Mouse (Mus musculus) kidney, adult 2 months (tissue): ENCODE measurements around the gene Nostrin. TPM values are rescaled to one million over a fixed set of nuclear protein-coding genes. Genes with fewer than 3 reads are reported as not detected.

ENCODE experiments used
- DNase-seq: peaks from one replicate; pipeline ENCODE4 v3.0.0; 2021
- H3K27ac ChIP-seq: fragments of 200-500 bp; 2 replicates; pipeline ENCODE4 v1.5.1; 2012; ENCODE audit warnings: low read depth, low read length, control low read depth, inconsistent platforms; ENCODE audit not compliant: insufficient read depth
- H3K27me3 ChIP-seq: fragments of 200-500 bp; replicated peaks from 2 replicates; pipeline ENCODE4 v1.6.1; 2012; ENCODE audit warnings: mild to moderate bottlenecking, moderate library complexity, low read length, inconsistent platforms; ENCODE audit not compliant: control insufficient read depth, insufficient read depth
- H3K36me3 ChIP-seq: fragments of 200-500 bp; 2 replicates; pipeline ENCODE4 v1.6.1; 2012; ENCODE audit warnings: mild to moderate bottlenecking, moderate library complexity, low read length, inconsistent platforms; ENCODE audit not compliant: control insufficient read depth, insufficient read depth
- H3K4me1 ChIP-seq: fragments of 200-500 bp; 2 replicates; pipeline ENCODE4 v1.6.1; 2011; ENCODE audit warnings: low read length; ENCODE audit not compliant: control insufficient read depth, insufficient read depth
- H3K4me3 ChIP-seq: fragments of 200-500 bp; 2 replicates; pipeline ENCODE4 v1.5.1; 2011; ENCODE audit warnings: mild to moderate bottlenecking, low read depth, low read length, control low read depth; ENCODE audit not compliant: insufficient read depth
- CTCF ChIP-seq: fragments of 200-500 bp; conservative IDR thresholded peaks from 2 replicates; pipeline ENCODE4 v1.5.1; 2011; ENCODE audit warnings: low read depth, mild to moderate bottlenecking, control low read depth, low read length, moderate library complexity, mixed read lengths; ENCODE audit not compliant: insufficient read depth, insufficient read length
- POLR2A ChIP-seq: fragments of 200-500 bp; IDR thresholded peaks from one replicate; pipeline ENCODE4 v1.6.1; 2011; ENCODE audit warnings: low read depth, low read length, control low read depth
- WGBS: fragments of 180-500 bp; shearing (Covaris S2); methylation state at CpG from one replicate; pipeline ENCODE4 v1.1.7; 2018; 5-methylcytosine and 5-hydroxymethylcytosine counted together
- polyA plus RNA-seq: library from polyadenylated mRNA; depleted of rRNA; stranded (reverse); fragments of >200 nt; gene quantifications from 2 replicates; pipeline ENCODE4 v1.2.3, GENCODE M21; 2012

Nostrin gene
- polyA plus RNA-seq, 1 experiment, result 1.0 TPM

DNA sequence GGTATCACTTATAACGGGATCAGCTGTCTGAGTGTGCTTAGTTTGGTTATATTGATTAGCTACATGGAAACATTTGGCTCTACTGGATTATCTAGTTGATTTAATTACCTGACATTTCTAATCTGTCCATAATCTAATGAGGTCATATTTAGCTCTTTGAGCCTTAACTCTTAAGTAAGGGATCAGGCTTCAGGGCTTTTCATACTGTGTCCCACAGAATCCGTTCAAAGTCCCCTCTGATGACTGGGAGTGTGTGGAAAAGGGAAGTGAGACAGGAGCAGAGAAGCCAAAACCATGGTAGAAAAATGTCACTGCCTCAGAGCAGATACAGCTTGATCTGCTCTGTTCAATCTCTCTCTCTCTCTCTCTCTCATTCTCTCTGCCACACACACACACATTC, 4.6 kb downstream of the Nostrin start:
- H3K27me3 ChIP-seq, result no peaks in the 10 kb centered on the region
- H3K27ac ChIP-seq, result no peak overlapping the region
- WGBS, result 75% methylated on average over 2 of the region's 2 CpGs

DNA sequence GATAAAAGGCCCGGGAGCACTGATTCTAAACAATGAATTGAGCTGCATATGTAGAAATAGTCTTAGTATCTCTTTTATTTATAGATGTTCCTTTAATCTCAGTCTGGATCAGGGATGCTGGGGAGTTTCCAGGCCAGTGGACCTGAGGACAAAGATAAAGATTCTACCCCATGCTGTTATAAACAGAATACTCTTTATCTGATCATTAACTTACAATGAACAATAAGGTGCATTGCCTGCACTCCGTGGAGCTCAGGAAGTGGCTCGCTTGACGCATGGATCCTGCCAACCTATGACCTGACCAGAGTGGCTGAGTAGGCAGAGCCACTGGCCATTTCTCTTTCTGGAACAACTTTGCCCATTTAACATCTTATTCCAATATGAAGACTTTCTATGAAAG, 5.2 kb downstream of the Nostrin start:
- no peak overlapping the region for H3K4me3 ChIP-seq
- no peaks in the 10 kb centered on the region for H3K36me3 ChIP-seq
- DNase-seq, result no peak
- 67% methylated on average over 4 of the region's 4 CpGs for WGBS
- no peaks in the 10 kb centered on the region for H3K27me3 ChIP-seq
- TF ChIP-seq CTCF (no peak), POLR2A (no peak)
- no peak overlapping the region for H3K27ac ChIP-seq
- no peaks in the 10 kb centered on the region; the same call in 1 of the 2 replicates for H3K4me1 ChIP-seq

More for the DNA sequence above, 4.6 kb downstream of the Nostrin start:
- no peak for DNase-seq
- TF ChIP-seq CTCF (no peak), POLR2A (no peak)
- Histone ChIP-seq H3K36me3 (no peaks in the 10 kb centered on the region), H3K4me3 (no peak overlapping the region), H3K4me1 (peaks cover under 1% of the 10 kb centered on the region; the same call in 1 of the 2 replicates)

GRCm38 (mm10) chr2:69148691-69149090, 13.1 kb downstream of the Nostrin start:
- Histone ChIP-seq H3K4me3 (no peak overlapping the region), H3K4me1 (no peaks in the 10 kb centered on the region), H3K36me3 (no peaks in the 10 kb centered on the region), H3K27me3 (no peaks in the 10 kb centered on the region), H3K27ac (no peak overlapping the region)
- WGBS, result 24% methylated on average over 3 of the region's 3 CpGs
- TF ChIP-seq POLR2A (no peak), CTCF (no peak)
- DNase-seq, result peak; percentile 42

GRCm38 (mm10) chr2:69149154-69149553, 13.6 kb downstream of the Nostrin start:
- TF ChIP-seq POLR2A (no peak), CTCF (no peak)
- 85% methylated on average over 10 of the region's 10 CpGs for WGBS
- H3K27me3 ChIP-seq, result no peaks in the 10 kb centered on the region
- no peak overlapping the region for H3K4me3 ChIP-seq
- DNase-seq, result no peak
- no peaks in the 10 kb centered on the region for H3K36me3 ChIP-seq
- no peaks in the 10 kb centered on the region for H3K4me1 ChIP-seq
- H3K27ac ChIP-seq, result no peak overlapping the region

DNA sequence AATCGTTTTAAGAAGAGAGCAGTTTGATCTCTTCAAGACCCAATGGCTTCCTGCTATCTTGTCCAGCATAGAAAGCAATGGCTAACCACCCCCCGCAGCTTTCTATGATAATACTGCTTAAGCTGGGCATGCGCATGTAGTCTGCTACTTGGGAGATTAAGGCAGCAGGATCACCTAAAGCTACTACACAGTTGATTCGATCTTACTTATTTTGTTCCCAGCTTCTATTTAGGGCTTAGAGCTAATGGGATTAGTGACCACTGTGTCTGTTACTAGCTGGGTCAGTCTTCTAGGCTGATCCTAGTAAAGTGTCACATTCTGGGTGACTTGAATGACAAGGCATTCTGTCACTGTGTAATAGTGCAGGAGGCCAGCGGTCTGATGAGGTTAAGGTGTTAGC, 15.2 kb downstream of the Nostrin start:
- no peaks in the 10 kb centered on the region for H3K4me1 ChIP-seq
- no peak for DNase-seq
- 91% methylated on average over 5 of the region's 5 CpGs for WGBS
- no peak overlapping the region for H3K4me3 ChIP-seq
- no peaks in the 10 kb centered on the region for H3K27me3 ChIP-seq
- no peaks in the 10 kb centered on the region for H3K36me3 ChIP-seq
- TF ChIP-seq CTCF (no peak), POLR2A (no peak)
- no peak overlapping the region for H3K27ac ChIP-seq

DNA sequence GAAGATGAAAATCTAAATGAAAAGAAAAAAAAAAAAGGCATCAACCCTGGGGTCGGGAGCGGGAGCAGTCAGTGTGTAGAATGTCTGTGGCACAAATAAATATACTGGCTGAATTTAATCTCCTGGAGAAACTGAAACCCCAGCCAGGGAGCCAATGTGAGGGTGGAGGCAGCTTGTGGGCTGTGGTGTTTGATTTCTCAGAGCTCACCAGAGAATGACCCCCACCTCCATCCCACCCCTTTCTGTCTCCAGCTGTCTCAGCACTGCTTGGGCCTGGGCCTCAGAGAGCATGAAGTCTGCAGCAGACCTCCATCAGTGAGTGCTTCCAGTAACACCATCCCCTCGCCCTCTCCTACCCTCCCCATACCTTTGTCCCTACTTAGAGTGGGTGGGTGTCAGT, 20.3 kb downstream of the Nostrin start:
- DNase-seq, result no peak
- H3K4me1 ChIP-seq, result no peaks in the 10 kb centered on the region; the same call in 1 of the 2 replicates
- TF ChIP-seq CTCF (no peak), POLR2A (no peak)
- WGBS, result 66% methylated on average over 3 of the region's 3 CpGs
- no peaks in the 10 kb centered on the region for H3K27me3 ChIP-seq
- no peak overlapping the region for H3K4me3 ChIP-seq
- H3K36me3 ChIP-seq, result no peaks in the 10 kb centered on the region
- H3K27ac ChIP-seq, result no peak overlapping the region

DNA sequence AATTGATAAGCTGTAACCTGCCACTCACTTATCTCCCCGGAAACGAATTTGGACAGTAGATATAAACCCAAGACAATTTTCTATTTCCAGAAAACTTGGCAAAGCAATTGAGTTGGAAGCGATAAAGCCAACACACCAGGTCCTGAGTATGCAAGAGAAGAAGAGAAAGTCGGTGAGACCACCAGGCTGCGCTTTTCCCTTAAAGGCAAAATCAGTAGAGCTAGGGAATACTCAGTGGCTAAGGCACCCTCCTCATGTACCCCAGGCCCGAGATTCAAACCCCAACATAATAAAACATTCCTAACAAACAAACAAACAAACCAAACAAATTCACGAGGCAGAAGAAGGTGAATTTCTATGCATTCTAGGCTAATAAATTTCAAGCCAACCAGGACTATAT, 20.7 kb downstream of the Nostrin start:
- DNase-seq, result no peak
- H3K27ac ChIP-seq, result no peak overlapping the region
- no peaks in the 10 kb centered on the region for H3K27me3 ChIP-seq
- H3K36me3 ChIP-seq, result no peaks in the 10 kb centered on the region
- 51% methylated on average over 7 of the region's 7 CpGs for WGBS
- H3K4me1 ChIP-seq, result no peaks in the 10 kb centered on the region; the same call in 1 of the 2 replicates
- no peak overlapping the region for H3K4me3 ChIP-seq
- TF ChIP-seq POLR2A (no peak), CTCF (no peak)

DNA sequence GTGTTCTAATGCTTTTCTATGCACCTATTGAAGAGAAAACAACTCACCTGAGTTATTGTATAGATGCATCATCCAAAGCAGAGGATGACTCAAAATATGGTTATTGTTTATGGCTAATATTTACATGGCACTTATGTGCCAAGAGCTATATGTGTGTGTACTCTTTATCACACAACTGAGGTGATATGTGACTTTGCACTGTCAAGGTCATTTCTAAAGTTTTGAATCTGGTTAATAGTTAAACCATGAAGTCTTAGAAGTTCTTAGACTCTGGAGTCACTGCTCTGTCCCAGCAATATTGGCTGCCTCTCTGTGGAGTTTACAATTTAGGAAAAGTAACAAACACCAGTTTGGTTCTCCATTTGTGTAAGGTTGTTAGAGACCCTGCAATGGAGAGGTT, 23.3 kb downstream of the Nostrin start:
- TF ChIP-seq CTCF, result no peak
- no peak for TF ChIP-seq POLR2A

More for the DNA sequence above, 23.3 kb downstream of the Nostrin start:
- H3K27ac ChIP-seq, result no peak overlapping the region
- DNase-seq, result no peak
- H3K4me1 ChIP-seq, result no peaks in the 10 kb centered on the region; the same call in 1 of the 2 replicates
- no peak overlapping the region for H3K4me3 ChIP-seq
- no peaks in the 10 kb centered on the region for H3K36me3 ChIP-seq
- no peaks in the 10 kb centered on the region for H3K27me3 ChIP-seq
